Mouse (Mus musculus) neural tube, embryonic 10.5 days (tissue): Measurements from ENCODE around the gene Azin2.

Experiments used
- DNase-seq: peaks from one replicate; pipeline ENCODE4 v3.0.0-alpha.2; 2017; ENCODE audit warnings: low spot score; ENCODE audit errors: extremely low spot score

Azin2 gene

GRCm38 (mm10) chr4:128946736-128947135, 15.5 kb downstream of the Azin2 start:
- no peak for DNase-seq

- no peak for DNase-seq
Measured at GRCm38 (mm10) chr4:128942346-128942745, 19.9 kb downstream of the Azin2 start.

GRCm38 (mm10) chr4:128935595-128935994, 26.6 kb downstream of the Azin2 start:
- no peak for DNase-seq

- DNase-seq = no peak
Measured at GRCm38 (mm10) chr4:128932783-128933182, 29.5 kb downstream of the Azin2 start.

- DNase-seq = peak; percentile 90
Measured at GRCm38 (mm10) chr4:128924841-128925606, 37.2 kb downstream of the Azin2 start.

- no peak for DNase-seq
Measured at GRCm38 (mm10) chr4:128923603-128924002, 38.6 kb downstream of the Azin2 start.

GRCm38 (mm10) chr4:128919106-128919505, 43.1 kb downstream of the Azin2 start:
- DNase-seq = no peak

- no peak for DNase-seq
Measured at GRCm38 (mm10) chr4:128918187-128918586, 44.1 kb downstream of the Azin2 start.

GRCm38 (mm10) chr4:128917756-128918155, 44.5 kb downstream of the Azin2 start:
- no peak for DNase-seq

GRCm38 (mm10) chr4:128917119-128917518, 45.1 kb downstream of the Azin2 start:
- no peak for DNase-seq

- peak; percentile 45 for DNase-seq
Measured at GRCm38 (mm10) chr4:128913794-128914193, 48.4 kb downstream of the Azin2 start.

- DNase-seq = no peak
Measured at GRCm38 (mm10) chr4:128912085-128912484, 50.2 kb downstream of the Azin2 start.

GRCm38 (mm10) chr4:128910276-128911063, 51.8 kb downstream of the Azin2 start:
- no peak for DNase-seq

GRCm38 (mm10) chr4:128909378-128909831, 52.8 kb downstream of the Azin2 start:
- no peak for DNase-seq

- peak; percentile 63 for DNase-seq
Measured at GRCm38 (mm10) chr4:128908586-128909377, 53.5 kb downstream of the Azin2 start.

- DNase-seq = no peak
Measured at GRCm38 (mm10) chr4:128907238-128907968, 54.8 kb downstream of the Azin2 start.

- no peak for DNase-seq
Measured at GRCm38 (mm10) chr4:128906757-128907156, 55.5 kb downstream of the Azin2 start.

- DNase-seq = peak; percentile 37
Measured at GRCm38 (mm10) chr4:128905251-128905650, 57.0 kb downstream of the Azin2 start.

- peak; percentile 50 for DNase-seq
Measured at GRCm38 (mm10) chr4:128904035-128904800, 58.0 kb downstream of the Azin2 start.

GRCm38 (mm10) chr4:128902390-128902789, 59.9 kb downstream of the Azin2 start:
- DNase-seq = no peak
